Mouse (Mus musculus) lung, embryonic 14.5 days (tissue): ENCODE data around the gene Kmt2a. TPM values are rescaled to one million over a fixed set of nuclear protein-coding genes. Genes with fewer than 3 reads are reported as not detected.

Experiments
- ATAC-seq: fragments of 200-750 bp; cut with Nextera tagmentation; 2 replicates; pipeline ENCODE4 v1.8.0; 2017; ENCODE audit warnings: mild to moderate bottlenecking, moderate TSS enrichment, moderate library complexity; ENCODE audit not compliant: insufficient read depth
- DNase-seq: peaks from one replicate; pipeline ENCODE4 v3.0.0-alpha.2; 2015
- H3K27ac ChIP-seq: fragments of 300-500 bp; sonication (generic); 2 replicates; pipeline ENCODE4 v1.5.1; 2014; ENCODE audit warnings: low read depth, mild to moderate bottlenecking, moderate library complexity
- H3K27me3 ChIP-seq: fragments of 300-500 bp; sonication (generic); 2 replicates; pipeline ENCODE4 v1.6.1; 2014; ENCODE audit warnings: low read length, control low read depth; ENCODE audit not compliant: insufficient read depth
- H3K36me3 ChIP-seq: fragments of 300-500 bp; sonication (generic); 2 replicates; pipeline ENCODE4 v1.6.1; 2014; ENCODE audit warnings: control low read depth; ENCODE audit not compliant: insufficient read depth
- H3K4me1 ChIP-seq: fragments of 300-500 bp; sonication (generic); 2 replicates; pipeline ENCODE4 v1.6.1; 2014; ENCODE audit warnings: antibody characterized with exemption, control low read depth; ENCODE audit not compliant: insufficient read depth
- H3K4me2 ChIP-seq: fragments of 300-500 bp; sonication (generic); 2 replicates; pipeline ENCODE4 v1.6.1; 2014; ENCODE audit warnings: mild to moderate bottlenecking
- H3K4me3 ChIP-seq: fragments of 300-500 bp; sonication (generic); 2 replicates; pipeline ENCODE4 v1.5.1; 2014; ENCODE audit warnings: low read depth, low read length
- H3K9ac ChIP-seq: fragments of 300-500 bp; sonication (generic); 2 replicates; pipeline ENCODE4 v1.6.1; 2014
- H3K9me3 ChIP-seq: fragments of 300-500 bp; sonication (generic); 2 replicates; pipeline ENCODE4 v1.6.1; 2016; ENCODE audit warnings: low read depth, low read length, control low read depth
- CTCF ChIP-seq: IDR thresholded peaks from 2 replicates; pipeline ENCODE4 v1.5.1; 2016; ENCODE audit warnings: antibody characterized with exemption, low read depth
- WGBS: fragments of 180-500 bp; shearing (Covaris S2); extraction: QIAGEN DNeasy Blood & Tissue Kit; methylation state at CpG from one replicate; pipeline ENCODE4 v1.1.7; 2014; 5-methylcytosine and 5-hydroxymethylcytosine counted together
- polyA plus RNA-seq: library from polyadenylated mRNA; unstranded; fragments of >200 nt; fragmentation: Nextera tagmentation; extraction: Ambion mirVana; gene quantifications from 2 replicates; pipeline ENCODE4 v1.2.1, GENCODE M21; 2014

The Kmt2a gene
- polyA plus RNA-seq, 1 experiment from 2014 or later: 14.7 TPM

GRCm38 (mm10) chr9:44891210-44891609 is 10.1 kb upstream of the Kmt2a start:
- DNase-seq (no peak), ATAC-seq (no peak)
- no peak overlapping the region for H3K27ac ChIP-seq
- H3K27me3 ChIP-seq: no peaks in the 10 kb centered on the region
- no peak overlapping the region for H3K4me3 ChIP-seq
- H3K4me1 ChIP-seq: no peaks in the 10 kb centered on the region
- no peak overlapping the region for H3K9ac ChIP-seq
- WGBS: 81% methylated on average over 6 of the region's 6 CpGs
- H3K36me3 ChIP-seq: no peaks in the 10 kb centered on the region
- no peaks in the 10 kb centered on the region for H3K9me3 ChIP-seq
- H3K4me2 ChIP-seq: no peak overlapping the region
- no peak for TF ChIP-seq CTCF

- H3K9me3 ChIP-seq: no peaks in the 10 kb centered on the region
- TF ChIP-seq CTCF: no peak
- 42% methylated on average over 2 of the region's 2 CpGs for WGBS
- no peak overlapping the region for H3K27ac ChIP-seq
- H3K4me1 ChIP-seq: no peaks in the 10 kb centered on the region
- no peak overlapping the region for H3K4me3 ChIP-seq
- no peak for ATAC-seq
- no peak for DNase-seq
- no peak overlapping the region for H3K4me2 ChIP-seq
- no peaks in the 10 kb centered on the region for H3K27me3 ChIP-seq
- no peak overlapping the region for H3K9ac ChIP-seq
- H3K36me3 ChIP-seq: no peaks in the 10 kb centered on the region
Measured at GRCm38 (mm10) chr9:44890122-44890521, 9.0 kb upstream of the Kmt2a start.

DNA sequence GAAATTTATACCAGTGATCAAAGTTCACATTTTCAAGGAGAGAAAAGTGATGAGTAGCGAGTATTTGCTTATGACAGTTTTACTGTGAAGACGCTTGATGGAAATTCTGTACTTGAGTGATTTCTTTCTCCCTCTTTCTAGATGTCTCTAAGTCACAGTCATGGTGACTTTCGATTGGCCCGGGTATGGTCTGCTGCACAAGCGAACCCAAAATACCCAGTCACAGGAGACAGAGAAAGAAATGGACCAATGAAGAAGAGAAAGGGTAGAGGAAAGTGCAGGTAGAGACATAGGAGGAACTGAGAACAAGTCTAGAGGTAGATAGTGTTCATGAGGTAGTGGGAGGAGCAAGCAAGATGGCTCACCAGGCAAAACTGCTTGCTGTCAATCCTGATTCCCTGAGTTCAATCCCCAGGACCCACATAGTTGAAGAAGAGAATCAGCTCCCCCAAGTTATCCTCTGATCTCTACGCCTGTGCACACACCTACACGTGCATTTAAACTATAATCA is 7.1 kb upstream of the Kmt2a start:
- Histone ChIP-seq H3K4me1 (no peaks in the 10 kb centered on the region), H3K4me2 (no peak overlapping the region), H3K4me3 (no peak overlapping the region), H3K36me3 (no peaks in the 10 kb centered on the region), H3K9me3 (no peaks in the 10 kb centered on the region), H3K27me3 (no peaks in the 10 kb centered on the region), H3K27ac (no peak overlapping the region), H3K9ac (no peak overlapping the region)
- WGBS: 82% methylated on average over 7 of the region's 7 CpGs
- ATAC-seq (no peak), DNase-seq (no peak)
- TF ChIP-seq CTCF: no peak

DNA sequence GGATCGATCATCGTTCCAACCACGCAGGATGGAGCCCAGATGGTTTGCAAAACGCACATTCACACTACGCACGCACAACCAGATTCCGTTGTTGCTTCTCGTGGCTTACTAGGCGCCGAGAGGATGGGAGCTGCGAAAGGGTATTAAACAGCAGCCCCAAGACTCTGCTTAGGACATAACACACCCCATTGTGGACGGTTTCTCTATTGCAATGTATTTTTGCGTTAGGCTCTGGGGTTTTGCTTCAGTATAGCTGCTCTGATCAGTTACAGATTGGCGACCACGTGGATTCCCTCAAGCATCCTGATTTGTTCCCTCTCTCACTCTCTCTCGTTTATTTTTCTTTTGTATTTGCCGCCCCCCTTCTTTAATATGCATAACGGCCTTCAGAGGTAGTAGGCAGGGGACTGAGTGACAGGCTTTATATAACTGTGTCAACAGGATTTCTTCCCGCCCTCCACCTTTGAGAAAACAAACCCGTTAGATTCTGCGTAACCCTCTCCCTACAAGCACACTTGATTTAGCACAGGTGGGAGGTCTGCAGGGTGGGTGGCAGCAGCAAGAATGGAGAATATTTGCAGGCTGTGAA is 2.0 kb upstream of the Kmt2a start:
- Histone ChIP-seq H3K27me3 (no peaks in the 10 kb centered on the region), H3K9me3 (no peaks in the 10 kb centered on the region), H3K36me3 (no peaks in the 10 kb centered on the region), H3K27ac (peak overlapping the region; percentile 98; the same call in 1 of the 2 replicates), H3K4me3 (peak overlapping the region; percentile 98), H3K4me2 (peak overlapping the region; percentile 100), H3K9ac (peak overlapping the region; percentile 73), H3K4me1 (peaks cover 8% of the 10 kb centered on the region)
- no peak for ATAC-seq
- TF ChIP-seq CTCF: no peak
- WGBS: under 1% methylated on average over 21 of the region's 21 CpGs
- peak; percentile 57 for DNase-seq

DNA sequence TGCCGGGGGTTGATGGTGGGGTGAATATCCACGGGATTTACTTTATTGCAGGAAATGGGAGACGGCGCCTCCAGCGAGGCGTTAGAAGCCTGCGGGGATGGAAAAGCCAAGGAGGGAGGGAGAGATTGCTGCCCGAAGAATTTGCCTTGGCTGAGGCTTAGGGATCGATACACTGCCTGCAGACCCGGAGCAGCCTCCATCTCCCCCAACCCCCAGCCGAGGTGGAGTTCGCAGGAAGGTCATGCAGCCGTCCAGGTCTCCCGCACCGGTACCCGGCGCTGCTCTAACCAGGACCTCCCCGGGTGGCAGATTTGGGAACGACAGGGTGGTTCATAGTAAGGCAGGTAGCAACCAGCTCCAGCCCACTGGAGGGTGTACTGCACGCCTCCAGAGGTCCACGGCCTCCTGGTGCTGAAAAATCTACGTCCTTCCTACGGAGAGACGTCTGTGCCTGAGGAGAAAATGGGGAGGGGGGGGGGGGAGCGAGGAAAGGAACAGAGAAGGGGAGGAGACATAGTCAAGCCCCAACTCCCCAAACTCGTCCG is 1.4 kb upstream of the Kmt2a start:
- Histone ChIP-seq H3K9ac (peak overlapping the region; percentile 73), H3K4me1 (peaks cover 8% of the 10 kb centered on the region), H3K4me2 (peak overlapping the region; percentile 100), H3K9me3 (no peaks in the 10 kb centered on the region), H3K36me3 (no peaks in the 10 kb centered on the region), H3K27ac (peak overlapping the region; percentile 98), H3K4me3 (peak overlapping the region; percentile 98), H3K27me3 (no peaks in the 10 kb centered on the region)
- WGBS: under 1% methylated on average over 26 of the region's 27 CpGs
- DNase-seq (peak; percentile 80), ATAC-seq (peak; percentile 72)
- TF ChIP-seq CTCF: peak; percentile 41

- no peaks in the 10 kb centered on the region for H3K27me3 ChIP-seq
- WGBS: under 1% methylated on average over 29 of the region's 29 CpGs
- H3K36me3 ChIP-seq: no peaks in the 10 kb centered on the region
- peak overlapping the region; percentile 100 for H3K4me2 ChIP-seq
- no peak for TF ChIP-seq CTCF
- H3K4me1 ChIP-seq: peaks cover 8% of the 10 kb centered on the region
- H3K9ac ChIP-seq: peak overlapping the region; percentile 73
- peak overlapping the region; percentile 98 for H3K4me3 ChIP-seq
- ATAC-seq: peak; percentile 86
- H3K27ac ChIP-seq: peak overlapping the region; percentile 98
- peak; percentile 90 for DNase-seq
- H3K9me3 ChIP-seq: no peaks in the 10 kb centered on the region
Measured at GRCm38 (mm10) chr9:44881941-44882435, 892 bp upstream of the Kmt2a start.

GRCm38 (mm10) chr9:44880309-44881081 is 601 bp downstream of the Kmt2a start:
- ATAC-seq: peak; percentile 10; the same call in 1 of the 2 replicates
- H3K27me3 ChIP-seq: no peaks in the 10 kb centered on the region
- H3K36me3 ChIP-seq: no peaks in the 10 kb centered on the region
- H3K4me1 ChIP-seq: peaks cover 8% of the 10 kb centered on the region
- H3K9ac ChIP-seq: peak overlapping the region; percentile 93
- DNase-seq: peak; percentile 34
- peak overlapping the region; percentile 100 for H3K4me2 ChIP-seq
- H3K27ac ChIP-seq: peak overlapping the region; percentile 98
- H3K9me3 ChIP-seq: no peaks in the 10 kb centered on the region
- H3K4me3 ChIP-seq: peak overlapping the region; percentile 98
- under 1% methylated on average over 40 of the region's 44 CpGs for WGBS
- no peak for TF ChIP-seq CTCF
